Mouse (Mus musculus) ES-E14 (cell line): ENCODE data around the gene Tmem86b. TPM values are rescaled to one million over a fixed set of nuclear protein-coding genes. Genes with fewer than 3 reads are reported as not detected.

Source experiments
- DNase-seq: peaks from one replicate; pipeline ENCODE4 v3.0.0-alpha.2; 2013; ENCODE audit warnings: low read depth, low spot score
- H3K27ac ChIP-seq: 2 replicates; pipeline ENCODE4 v1.5.1; 2012; ENCODE audit warnings: low read depth, mild to moderate bottlenecking, low read length, moderate library complexity, mixed read lengths; ENCODE audit not compliant: poor library complexity, insufficient read depth, severe bottlenecking
- H3K36me3 ChIP-seq: 2 replicates; pipeline ENCODE4 v1.6.1; 2012; ENCODE audit warnings: mild to moderate bottlenecking, low read length, moderate library complexity, mixed read lengths; ENCODE audit not compliant: control insufficient read depth, poor library complexity, insufficient read depth, severe bottlenecking
- H3K4me1 ChIP-seq, 2 experiments: fragments of 150-350 bp in 1 of 2; sonication (generic) in 1 of 2; 2 replicates each; pipeline ENCODE4 v1.6.1; 2012; ENCODE audit warnings: low read length in 2 of 2, mild to moderate bottlenecking in 1 of 2, mixed read lengths in 1 of 2; ENCODE audit not compliant: control insufficient read depth in 2 of 2, insufficient read depth in 2 of 2, poor library complexity in 1 of 2
- H3K4me3 ChIP-seq, 2 experiments: fragments of 150-350 bp in 1 of 2; sonication (generic) in 1 of 2; 2 replicates each; pipeline ENCODE4 v1.5.1; 2012; ENCODE audit warnings: low read length in 2 of 2, low read depth in 1 of 2, mild to moderate bottlenecking in 1 of 2, mixed read lengths in 1 of 2; ENCODE audit not compliant: insufficient read depth in 1 of 2, poor library complexity in 1 of 2, severe bottlenecking in 1 of 2
- H3K9ac ChIP-seq: 2 replicates; pipeline ENCODE4 v1.6.1; 2012; ENCODE audit warnings: low read depth, mild to moderate bottlenecking, low read length, mixed read lengths; ENCODE audit not compliant: poor library complexity, insufficient read depth, severe bottlenecking
- H3K9me3 ChIP-seq: fragments of 150-350 bp; sonication (generic); 2 replicates; pipeline ENCODE4 v1.6.1; 2012; ENCODE audit warnings: low read depth, mild to moderate bottlenecking, low read length; ENCODE audit not compliant: control insufficient read depth, insufficient read depth
- CHD2 ChIP-seq: IDR thresholded peaks from 2 replicates; pipeline ENCODE4 v1.6.1; 2014; ENCODE audit warnings: mild to moderate bottlenecking, low read depth, low read length, inconsistent platforms
- HCFC1 ChIP-seq: IDR thresholded peaks from 2 replicates; pipeline ENCODE4 v1.6.1; 2012; ENCODE audit warnings: low read length, inconsistent platforms, borderline replicate concordance; ENCODE audit not compliant: insufficient read depth
- MAFK ChIP-seq: IDR thresholded peaks from 2 replicates; pipeline ENCODE4 v1.6.1; 2014; ENCODE audit warnings: mild to moderate bottlenecking, low read depth, low read length, inconsistent platforms; ENCODE audit not compliant: insufficient read depth
- ZC3H11A ChIP-seq: IDR thresholded peaks from 2 replicates; pipeline ENCODE4 v1.6.1; 2012; ENCODE audit warnings: low read depth, mild to moderate bottlenecking, inconsistent platforms, low read length, borderline replicate concordance
- ZNF384 ChIP-seq: IDR thresholded peaks from 2 replicates; pipeline ENCODE4 v1.6.1; 2012; ENCODE audit warnings: low read depth, low read length, inconsistent platforms
- in situ Hi-C, 2 experiments: fragments of 600-800 bp; cut with MboI; formaldehyde crosslinking; loops; one replicate each; pipeline ENCODE4 v1.15.1; 2025; ENCODE audit warnings: low sequenced_read_pairs in 2 of 2, inconsistent platforms in 1 of 2; ENCODE audit not compliant: unreplicated experiment in 2 of 2
- total RNA-seq: library from RNA; depleted of rRNA; stranded (reverse); fragments of 300-350 nt; gene quantifications from 2 replicates; pipeline ENCODE4 v1.2.3, GENCODE M21; 2012

The Tmem86b gene
- total RNA-seq, 1 experiment, result 8.1 TPM

DNA sequence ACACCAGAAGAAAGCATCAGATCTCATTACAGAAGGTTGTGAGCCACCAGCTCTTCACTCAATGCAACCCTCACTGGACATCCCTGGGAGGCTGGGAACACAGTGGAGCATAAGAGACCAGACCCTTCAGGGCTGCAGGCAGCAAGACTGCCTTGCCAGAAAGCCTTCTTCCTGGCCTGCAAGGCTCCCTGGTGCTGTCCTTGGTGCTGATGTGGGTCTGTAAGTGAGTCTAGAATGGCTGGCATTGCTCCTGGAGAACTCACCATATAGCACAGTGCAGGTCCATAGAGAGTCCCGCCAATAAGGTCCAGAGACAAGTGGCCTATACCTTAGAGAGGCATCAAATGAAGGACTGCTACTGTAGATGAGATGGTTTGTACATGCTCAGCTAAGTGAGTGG is 11.2 kb downstream of the Tmem86b start:
- in situ Hi-C loops, result no loop called here
- Histone ChIP-seq H3K4me3 (no peak overlapping the region), H3K9ac (no peak overlapping the region), H3K36me3 (no peaks in the 10 kb centered on the region), H3K9me3 (no peaks in the 10 kb centered on the region), H3K27ac (no peak overlapping the region), H3K4me1 (no peaks in the 10 kb centered on the region)
- TF ChIP-seq ZNF384 (no peak), ZC3H11A (no peak), CHD2 (no peak), MAFK (no peak), HCFC1 (no peak)
- peak; percentile 82 for DNase-seq

DNA sequence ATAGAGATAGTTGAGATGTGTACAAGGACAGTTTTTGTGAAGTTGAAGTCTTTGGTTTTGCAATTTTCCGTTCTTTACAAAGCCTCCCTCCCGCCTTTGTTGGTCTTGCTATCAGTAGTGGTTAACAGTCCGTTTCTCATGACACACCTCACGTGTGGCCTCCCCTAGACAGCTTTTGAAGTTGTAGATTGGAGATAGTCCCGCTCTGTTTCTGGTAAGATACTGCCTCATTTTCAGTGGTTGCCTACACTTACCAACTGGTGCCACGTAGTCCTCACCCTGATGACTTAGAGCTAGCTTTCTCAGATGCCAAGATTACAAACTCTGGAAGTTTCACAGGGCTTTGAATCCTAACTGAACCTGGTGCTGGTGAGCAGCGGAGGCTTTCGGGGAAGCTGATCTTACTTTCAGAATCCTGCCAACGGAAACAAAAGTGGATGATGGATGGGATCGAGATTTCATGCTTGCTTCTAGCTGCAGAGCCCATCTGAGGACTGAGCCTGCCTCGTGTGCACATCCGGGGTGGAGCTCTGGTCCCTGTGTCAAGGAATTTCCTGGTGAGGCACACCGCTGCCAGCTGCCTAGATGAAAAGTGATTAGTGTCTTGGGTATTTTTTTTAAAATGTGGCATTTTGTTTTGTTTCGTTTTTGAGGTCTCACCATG is 17.4 kb downstream of the Tmem86b start:
- Histone ChIP-seq H3K9me3 (no peaks in the 10 kb centered on the region), H3K9ac (no peak overlapping the region), H3K4me1 (peaks cover 0 to 2% of the 10 kb centered on the region in 2 experiments; a peak in 1 of 4 replicates), H3K4me3 (no peak overlapping the region), H3K36me3 (no peaks in the 10 kb centered on the region), H3K27ac (no peak overlapping the region)
- no peak for DNase-seq
- in situ Hi-C loops, result no loop called here
- TF ChIP-seq ZNF384 (no peak), HCFC1 (no peak), ZC3H11A (no peak), MAFK (no peak), CHD2 (no peak)

DNA sequence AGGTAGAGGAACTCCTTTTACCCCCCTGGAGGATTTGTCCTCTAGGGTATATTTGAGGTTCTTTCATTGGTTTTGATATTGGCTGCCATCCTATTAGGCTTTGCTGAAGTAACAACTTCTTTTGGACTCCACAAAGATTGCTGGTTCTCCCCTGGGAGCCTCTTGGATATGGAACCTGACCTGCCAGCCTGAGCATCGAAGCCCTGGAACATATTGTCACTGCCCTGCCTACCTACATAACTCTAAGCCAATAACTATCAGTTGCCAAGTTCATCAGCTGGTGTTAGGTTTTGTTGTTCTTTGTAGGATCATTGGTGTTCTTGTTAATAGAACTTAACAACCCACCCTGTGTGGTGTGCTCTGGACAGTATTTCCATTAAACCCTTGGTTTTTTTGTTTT is 18.3 kb downstream of the Tmem86b start:
- in situ Hi-C loops, result no loop called here

DNA sequence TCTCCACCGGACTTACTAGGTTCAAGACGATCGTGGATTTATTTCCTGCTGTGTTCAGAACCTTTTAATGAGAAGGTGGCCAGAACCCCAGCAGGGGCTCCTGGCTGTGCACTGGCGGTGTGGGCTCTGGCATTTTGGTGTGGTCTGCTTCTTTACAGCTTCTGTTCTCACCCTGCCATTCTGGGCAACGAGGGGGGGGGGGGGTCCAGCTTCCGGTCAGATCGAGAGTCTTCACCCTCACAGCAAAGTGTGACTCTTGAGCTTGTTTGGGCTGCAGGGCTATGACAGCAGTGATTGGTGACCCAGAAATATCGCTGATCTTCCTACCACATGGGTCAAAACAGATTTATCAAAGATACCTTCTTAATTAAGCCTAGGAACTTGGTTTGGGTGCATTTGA is 18.8 kb downstream of the Tmem86b start:
- TF ChIP-seq MAFK (no peak), ZC3H11A (no peak), HCFC1 (no peak), ZNF384 (no peak), CHD2 (no peak)
- Histone ChIP-seq H3K4me3 (peak overlapping the region in 1 of 2 experiments; percentile 30; a peak in 2 of 4 replicates), H3K9ac (no peak overlapping the region), H3K4me1 (peaks cover 0 to 2% of the 10 kb centered on the region in 2 experiments; a peak in 1 of 4 replicates), H3K36me3 (no peaks in the 10 kb centered on the region), H3K9me3 (no peaks in the 10 kb centered on the region), H3K27ac (no peak overlapping the region)
- in situ Hi-C loops, result no loop called here
- no peak for DNase-seq

More for the DNA sequence above, 18.3 kb downstream of the Tmem86b start:
- Histone ChIP-seq H3K4me1 (peaks cover 0 to 2% of the 10 kb centered on the region in 2 experiments; a peak in 1 of 4 replicates), H3K9me3 (no peaks in the 10 kb centered on the region), H3K27ac (no peak overlapping the region), H3K9ac (no peak overlapping the region), H3K36me3 (no peaks in the 10 kb centered on the region), H3K4me3 (no peak overlapping the region)
- no peak for DNase-seq
- no peak for TF ChIP-seq HCFC1
- TF ChIP-seq ZNF384, result no peak
- no peak for TF ChIP-seq ZC3H11A
- TF ChIP-seq MAFK, result no peak
- TF ChIP-seq CHD2, result no peak

DNA sequence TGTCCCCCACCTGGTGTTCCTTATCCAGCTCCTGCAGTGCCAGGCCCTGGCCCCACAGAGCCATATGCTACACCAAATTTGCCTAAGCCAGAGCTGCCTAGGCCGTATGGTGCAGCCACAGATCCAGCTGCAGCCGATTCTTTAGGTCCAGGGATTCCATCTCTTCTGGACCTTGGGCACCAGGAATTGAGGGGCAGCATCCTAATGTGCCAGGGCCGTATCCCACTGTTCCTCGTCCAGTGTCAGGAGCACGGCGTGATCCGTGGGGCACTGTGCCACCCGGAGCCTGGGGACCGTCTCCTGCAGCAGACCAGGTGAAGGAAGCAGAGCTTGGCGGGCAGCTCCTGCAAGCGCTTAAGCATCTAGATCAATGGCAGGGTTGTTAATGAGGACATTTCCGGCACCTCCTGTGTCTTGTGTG is 19.3 kb downstream of the Tmem86b start:
- in situ Hi-C loops, result no loop called here
- TF ChIP-seq HCFC1, result no peak
- no peak for TF ChIP-seq CHD2
- no peak for TF ChIP-seq ZNF384
- TF ChIP-seq ZC3H11A, result no peak
- TF ChIP-seq MAFK, result no peak
- peaks cover 0 to 2% of the 10 kb centered on the region in 2 experiments; a peak in 1 of 4 replicates for H3K4me1 ChIP-seq

More for the DNA sequence above, 19.3 kb downstream of the Tmem86b start:
- H3K4me3 ChIP-seq, result peak overlapping the region in 1 of 2 experiments; percentile 30; a peak in 2 of 4 replicates
- no peaks in the 10 kb centered on the region for H3K36me3 ChIP-seq
- H3K9ac ChIP-seq, result no peak overlapping the region
- DNase-seq, result no peak
- no peaks in the 10 kb centered on the region for H3K9me3 ChIP-seq
- H3K27ac ChIP-seq, result no peak overlapping the region
